Mouse (Mus musculus): Measurements from ENCODE around the gene Tpte. TPM values are rescaled to one million over a fixed set of nuclear protein-coding genes. Genes with fewer than 3 reads are reported as not detected.

Tpte gene
- polyA plus RNA-seq, 1 experiment from 2014 or later, result not detected

GRCm38 (mm10) chr8:22382824-22383595 lies 99.8 kb downstream of the Tpte start:
- TF ChIP-seq CTCF (IDR thresholded peaks at IDR 0.05; ENCODE audit: low read depth), result 0 out of 2 replicates have a peak, but pooled peaks have one; percentile 2
- TF ChIP-seq EP300 (IDR thresholded peaks at IDR 0.05; ENCODE audit: low read depth), result no peak
- Histone ChIP-seq H3K27ac (ENCODE audit: low read depth) (no peak overlapping the region), H3K9me3 (ENCODE audit: low read length) (no peaks in the 10 kb centered on the region), H3K27me3 (ENCODE audit: insufficient read depth, low read length) (no peaks in the 10 kb centered on the region), H3K9ac (replicated peaks) (no peak overlapping the region), H3K36me3 (replicated peaks; ENCODE audit: insufficient read depth, low read length) (peaks cover 57% of the 10 kb centered on the region), H3K4me3 (ENCODE audit: low read depth, low read length) (no peak overlapping the region), H3K4me2 (ENCODE audit: low read depth, low read length) (no peak overlapping the region), H3K4me1 (ENCODE audit: insufficient read depth) (no peaks in the 10 kb centered on the region)
- no peak for DNase-seq
- ATAC-seq, result no peak
- WGBS (ENCODE audit: insufficient replicate concordance), result 83% methylated on average over 19 of the region's 19 CpGs

- Histone ChIP-seq H3K4me1 (ENCODE audit: insufficient read depth) (peaks cover 6% of the 10 kb centered on the region), H3K27me3 (ENCODE audit: insufficient read depth, low read length) (no peaks in the 10 kb centered on the region), H3K4me3 (ENCODE audit: low read depth, low read length) (no peak overlapping the region), H3K27ac (ENCODE audit: low read depth) (0 out of 2 replicates have a peak overlapping the region, but pooled peaks have one; percentile 44), H3K4me2 (ENCODE audit: low read depth, low read length) (no peak overlapping the region), H3K9me3 (ENCODE audit: low read length) (no peaks in the 10 kb centered on the region), H3K9ac (replicated peaks) (no peak overlapping the region), H3K36me3 (replicated peaks; ENCODE audit: insufficient read depth, low read length) (peaks cover 67% of the 10 kb centered on the region)
- 72% methylated on average over 6 of the region's 6 CpGs for WGBS (ENCODE audit: insufficient replicate concordance)
- no peak for TF ChIP-seq CTCF (IDR thresholded peaks at IDR 0.05; ENCODE audit: low read depth)
- TF ChIP-seq EP300 (IDR thresholded peaks at IDR 0.05; ENCODE audit: low read depth), result no peak
- no peak for DNase-seq
- ATAC-seq, result peak; percentile 70
Observed at GRCm38 (mm10) chr8:22385158-22385557, 101.9 kb downstream of the Tpte start.

GRCm38 (mm10) chr8:22389874-22390273 lies 106.6 kb downstream of the Tpte start:
- ATAC-seq, result no peak
- Histone ChIP-seq H3K36me3 (replicated peaks; ENCODE audit: insufficient read depth, low read length) (peaks cover 44% of the 10 kb centered on the region), H3K27ac (ENCODE audit: low read depth) (peak overlapping the region; percentile 83), H3K27me3 (ENCODE audit: insufficient read depth, low read length) (no peaks in the 10 kb centered on the region), H3K9ac (replicated peaks) (no peak overlapping the region), H3K4me2 (ENCODE audit: low read depth, low read length) (no peak overlapping the region), H3K4me3 (ENCODE audit: low read depth, low read length) (no peak overlapping the region), H3K9me3 (ENCODE audit: low read length) (no peaks in the 10 kb centered on the region), H3K4me1 (ENCODE audit: insufficient read depth) (peaks cover 6% of the 10 kb centered on the region)
- TF ChIP-seq EP300 (IDR thresholded peaks at IDR 0.05; ENCODE audit: low read depth), result no peak
- TF ChIP-seq CTCF (IDR thresholded peaks at IDR 0.05; ENCODE audit: low read depth), result no peak
- 79% methylated on average over 10 of the region's 10 CpGs for WGBS (ENCODE audit: insufficient replicate concordance)
- DNase-seq, result no peak

GRCm38 (mm10) chr8:22390766-22391463 lies 107.7 kb downstream of the Tpte start:
- peaks cover 44% of the 10 kb centered on the region for H3K36me3 ChIP-seq (replicated peaks; ENCODE audit: insufficient read depth, low read length)
- H3K4me1 ChIP-seq (ENCODE audit: insufficient read depth), result peaks cover 6% of the 10 kb centered on the region
- DNase-seq, result peak; percentile 31
- 52% methylated on average over 8 of the region's 8 CpGs for WGBS (ENCODE audit: insufficient replicate concordance)
- H3K4me3 ChIP-seq (ENCODE audit: low read depth, low read length), result no peak overlapping the region
- no peaks in the 10 kb centered on the region for H3K9me3 ChIP-seq (ENCODE audit: low read length)
- ATAC-seq, result peak; percentile 94
- H3K9ac ChIP-seq (replicated peaks), result no peak overlapping the region
- H3K27me3 ChIP-seq (ENCODE audit: insufficient read depth, low read length), result no peaks in the 10 kb centered on the region
- 0 out of 2 replicates have a peak overlapping the region, but pooled peaks have one; percentile 0 for H3K4me2 ChIP-seq (ENCODE audit: low read depth, low read length)
- TF ChIP-seq EP300 (IDR thresholded peaks at IDR 0.05; ENCODE audit: low read depth) (peak; percentile 51; the same call in 1 of the 2 replicates), CTCF (IDR thresholded peaks at IDR 0.05; ENCODE audit: low read depth) (no peak)
- H3K27ac ChIP-seq (ENCODE audit: low read depth), result peak overlapping the region; percentile 83

- WGBS (ENCODE audit: insufficient replicate concordance), result 55% methylated on average over 4 of the region's 4 CpGs
- DNase-seq, result peak; percentile 38
- Histone ChIP-seq H3K4me1 (ENCODE audit: insufficient read depth) (peaks cover 15% of the 10 kb centered on the region), H3K27me3 (ENCODE audit: insufficient read depth, low read length) (no peaks in the 10 kb centered on the region), H3K4me3 (ENCODE audit: low read depth, low read length) (no peak overlapping the region), H3K36me3 (replicated peaks; ENCODE audit: insufficient read depth, low read length) (peaks cover 22% of the 10 kb centered on the region), H3K4me2 (ENCODE audit: low read depth, low read length) (peak overlapping the region; percentile 38), H3K27ac (ENCODE audit: low read depth) (peak overlapping the region; percentile 66), H3K9me3 (ENCODE audit: low read length) (no peaks in the 10 kb centered on the region), H3K9ac (replicated peaks) (no peak overlapping the region)
- no peak for TF ChIP-seq CTCF (IDR thresholded peaks at IDR 0.05; ENCODE audit: low read depth)
- TF ChIP-seq EP300 (IDR thresholded peaks at IDR 0.05; ENCODE audit: low read depth), result no peak
- no peak for ATAC-seq
Observed at GRCm38 (mm10) chr8:22394471-22394870, 111.2 kb downstream of the Tpte start.

- peak overlapping the region; percentile 66 for H3K27ac ChIP-seq (ENCODE audit: low read depth)
- H3K4me1 ChIP-seq (ENCODE audit: insufficient read depth), result peaks cover 9% of the 10 kb centered on the region
- H3K9ac ChIP-seq (replicated peaks), result no peak overlapping the region
- 90% methylated on average over 8 of the region's 8 CpGs for WGBS (ENCODE audit: insufficient replicate concordance)
- H3K9me3 ChIP-seq (ENCODE audit: low read length), result no peaks in the 10 kb centered on the region
- no peak for DNase-seq
- ATAC-seq, result no peak
- H3K36me3 ChIP-seq (replicated peaks; ENCODE audit: insufficient read depth, low read length), result peaks cover 17% of the 10 kb centered on the region
- no peaks in the 10 kb centered on the region for H3K27me3 ChIP-seq (ENCODE audit: insufficient read depth, low read length)
- TF ChIP-seq EP300 (IDR thresholded peaks at IDR 0.05; ENCODE audit: low read depth), result no peak
- no peak for TF ChIP-seq CTCF (IDR thresholded peaks at IDR 0.05; ENCODE audit: low read depth)
- peak overlapping the region; percentile 92 for H3K4me2 ChIP-seq (ENCODE audit: low read depth, low read length)
- H3K4me3 ChIP-seq (ENCODE audit: low read depth, low read length), result no peak overlapping the region
Observed at GRCm38 (mm10) chr8:22395256-22395655, 112.0 kb downstream of the Tpte start.
